Mouse (Mus musculus) monocyte, adult 59 days (primary cell): ENCODE data around the gene Ppp1r14d. TPM values are rescaled to one million over a fixed set of nuclear protein-coding genes. Genes with fewer than 3 reads are reported as not detected.

ENCODE experiments used
- total RNA-seq, 2 experiments: library from RNA; stranded (reverse); gene quantifications; one replicate each; pipeline ENCODE4 v1.2.4; 2023

Gene Ppp1r14d
- not detected for total RNA-seq

DNA sequence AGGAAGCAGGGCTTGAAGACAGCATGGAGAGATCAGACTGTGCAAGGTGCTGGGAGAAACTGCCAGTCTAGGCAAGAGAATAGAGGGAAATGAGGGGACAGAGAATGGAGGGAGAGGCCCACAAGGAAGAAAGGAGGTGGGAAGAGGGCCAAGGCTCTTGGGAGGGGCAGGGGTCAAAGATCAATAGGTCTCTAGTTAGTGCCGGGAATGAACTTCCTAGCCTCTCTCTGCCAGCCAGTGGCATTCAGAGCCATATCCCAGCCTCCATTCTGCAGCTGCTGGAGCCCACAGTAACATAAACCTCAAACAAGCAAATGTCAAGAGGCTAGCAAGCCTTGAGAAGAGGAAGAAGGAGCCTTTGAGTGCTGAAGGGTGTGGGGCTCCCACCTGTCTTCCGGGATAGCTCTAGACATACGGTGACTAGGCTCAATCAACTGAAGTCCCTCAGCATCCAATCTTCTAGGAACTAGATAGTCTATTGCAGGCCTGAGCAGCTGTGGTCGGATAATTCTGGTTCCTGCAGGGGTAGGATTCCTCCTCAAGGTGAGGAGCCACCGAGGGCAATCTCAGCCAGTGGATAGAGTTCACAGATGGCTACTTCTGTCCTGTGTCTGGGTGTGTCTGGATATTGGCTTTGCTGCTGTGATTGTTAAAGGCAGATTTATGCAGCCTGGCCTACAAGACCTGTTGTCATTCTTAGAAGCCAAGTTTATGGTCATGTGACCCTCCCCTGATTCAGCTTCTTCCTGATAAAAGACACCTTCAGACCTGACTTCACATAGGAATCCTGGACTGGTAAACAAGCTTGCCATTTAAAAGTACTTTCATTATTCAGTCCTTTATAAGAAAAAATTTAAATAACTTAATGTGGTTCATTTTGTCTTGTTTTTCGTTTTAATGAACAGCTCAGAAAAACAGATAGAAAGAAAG lies at the start of gene Ppp1r14d:
Ppp1r14d (minus strand) TSS at position 132 of the 930 bp plus-strand sequence.

DNA sequence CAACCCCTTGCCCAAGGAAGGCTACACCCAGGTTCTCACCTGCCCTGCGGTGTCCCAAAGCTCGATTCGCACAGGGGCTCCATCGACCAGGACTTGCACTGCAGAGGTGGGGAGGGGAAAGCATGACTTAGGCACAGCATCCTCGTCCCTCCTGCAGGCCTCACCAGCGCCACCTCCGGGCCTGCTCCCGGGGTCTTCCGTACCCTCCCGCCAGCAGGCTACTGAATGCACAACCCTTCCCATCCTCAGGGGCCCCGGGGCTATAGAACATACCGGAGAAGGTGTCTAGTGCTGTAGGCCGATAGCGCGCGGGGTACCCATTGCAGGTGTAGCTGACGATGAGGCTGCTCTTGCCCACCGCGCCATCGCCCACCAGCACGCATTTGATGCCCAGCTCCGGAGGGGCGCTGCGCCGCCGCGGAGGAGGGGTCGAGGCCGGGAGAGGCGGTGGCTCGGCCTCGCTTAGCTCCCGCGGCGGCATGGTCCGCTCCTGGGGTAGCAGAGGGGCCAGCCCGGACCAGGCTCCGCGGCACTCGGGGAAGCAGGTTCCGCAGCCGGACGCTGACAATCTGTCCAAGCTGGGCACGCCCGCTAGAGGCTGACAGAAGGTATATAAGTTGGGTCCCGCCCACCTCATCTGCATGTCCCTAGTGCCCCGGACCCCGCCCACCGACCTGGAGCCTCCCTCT lies 41.1 kb upstream of the Ppp1r14d start, which contains the start of gene Rhov:
Rhov (minus strand) TSS at position 630 of the 689 bp plus-strand sequence.

DNA sequence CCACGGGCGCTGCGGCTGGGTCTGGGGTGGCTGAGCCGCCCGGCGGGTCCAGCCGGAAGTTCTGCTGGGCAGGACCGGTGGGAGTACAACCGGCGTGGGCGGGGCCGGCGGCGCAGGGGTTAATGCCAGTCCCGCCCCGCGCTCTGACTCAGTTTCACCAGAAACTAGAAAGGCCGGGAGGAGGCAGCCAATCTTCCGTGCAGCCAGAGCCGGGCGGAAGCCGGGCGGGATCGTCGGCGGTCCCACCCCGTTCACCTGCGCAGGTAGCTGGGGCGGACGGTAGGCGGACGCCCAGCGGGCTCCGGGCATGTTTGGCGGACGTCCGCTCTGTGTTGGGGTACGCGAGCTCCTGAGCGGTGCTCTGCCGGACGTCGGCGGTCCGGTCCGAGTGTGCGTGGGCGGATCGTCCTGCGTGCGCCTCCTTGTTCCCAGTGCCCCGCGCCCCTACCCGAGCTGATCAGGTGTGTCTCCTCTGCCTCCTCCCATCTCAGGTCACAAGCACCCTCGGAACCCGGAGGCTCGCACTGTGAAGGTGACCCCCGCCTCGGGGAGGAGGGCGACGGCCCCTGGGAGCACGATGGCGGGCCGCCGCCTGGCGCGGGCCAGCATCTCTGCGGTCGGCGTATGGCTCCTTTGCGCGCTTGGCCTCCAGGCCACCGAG lies 7.6 kb upstream of the Ppp1r14d start, which contains the start of gene Spint1:
Spint1 (plus strand) TSS at position 153 of the 661 bp plus-strand sequence.

GRCm38 (mm10) chr2:119208344-119209175 lies 21.1 kb downstream of the Ppp1r14d start, which contains the start of the genes Zfyve19 and Dnajc17:
TSS of gene Zfyve19 (plus strand) at chr2:119208617.
TSS of gene Dnajc17 (minus strand) at chr2:119208795.

GRCm38 (mm10) chr2:119173991-119174651 lies 55.6 kb downstream of the Ppp1r14d start, which contains the start of gene Gm14137:
TSS of gene Gm14137 (plus strand) at chr2:119174509.

Other genes starting within 250 kb of the Ppp1r14d start
- 10 to 100 TPM; 10.7 to 14.7 TPM for gene Ccdc32, start 200.5 kb downstream of the Ppp1r14d start, total RNA-seq
- 1 to 10 TPM; 3.9 to 5.4 TPM for gene Rpusd2, start 195.1 kb downstream of the Ppp1r14d start, total RNA-seq
- gene Knl1, start 182.8 kb downstream of the Ppp1r14d start, total RNA-seq = 1 to 10 TPM; 1.4 to 2.3 TPM
- gene Rad51, start 117.1 kb downstream of the Ppp1r14d start, total RNA-seq = under 1 TPM in 1 of 2 experiments, not detected in 1; 0.18 TPM
- 10 to 100 TPM; 15.4 to 16.4 TPM for gene Rmdn3, start 72.9 kb downstream of the Ppp1r14d start, total RNA-seq
- not detected for gene Gchfr, start 62.1 kb downstream of the Ppp1r14d start, total RNA-seq
- gene Gm14137, start 55.4 kb downstream of the Ppp1r14d start, total RNA-seq = not detected
- gene Zfyve19, start 21.3 kb downstream of the Ppp1r14d start, total RNA-seq = 10 to 100 TPM; 23.0 to 24.6 TPM
- 10 to 100 TPM; 14.9 to 21.4 TPM for gene Dnajc17, start 21.1 kb downstream of the Ppp1r14d start, total RNA-seq
- 1 to 10 TPM; 2.8 to 3.5 TPM for gene Spint1, start 7.5 kb upstream of the Ppp1r14d start, total RNA-seq
- 1 to 10 TPM; 1.2 to 1.3 TPM for gene Rhov, start 41.4 kb upstream of the Ppp1r14d start, total RNA-seq
- 10 to 100 TPM; 50.9 to 55.5 TPM for gene Vps18, start 58.8 kb upstream of the Ppp1r14d start, total RNA-seq
- under 1 TPM in 1 of 2 experiments, not detected in 1; 0.27 TPM for gene Dll4, start 95.9 kb upstream of the Ppp1r14d start, total RNA-seq
- not detected for gene Chac1, start 121.3 kb upstream of the Ppp1r14d start, total RNA-seq
- gene Ino80, start 247.8 kb upstream of the Ppp1r14d start, total RNA-seq = 10 to 100 TPM; 38.1 to 39.4 TPM